Mouse (Mus musculus): ENCODE data around the gene Sugp1. TPM values are rescaled to one million over a fixed set of nuclear protein-coding genes. Genes with fewer than 3 reads are reported as not detected.
A peak's percentile ranks its signal among the peaks of the same experiment; 100 is the strongest.

The Sugp1 gene
- 39.1 and 42.0 TPM in 2 replicates for polyA plus RNA-seq (2015; fragmentation: Nextera tagmentation; extraction: Ambion mirVana)

- Histone ChIP-seq H3K9ac (ENCODE audit: low read length) (peak within 1 kb of the TSS; percentile 93), H3K27me3 (ENCODE audit: control insufficient read depth, insufficient read depth, low read length) (no peaks in the 10 kb centered on the region), H3K4me3 (replicated peaks; ENCODE audit: low read length) (peak within 1 kb of the TSS; percentile 99), H3K36me3 (ENCODE audit: control insufficient read depth, insufficient read depth, low read length) (0 out of 2 replicates have a peak, but pooled peaks cover 3% of the 10 kb centered on the region), H3K9me3 (replicated peaks; ENCODE audit: control insufficient read depth, low read length) (no peaks in the 10 kb centered on the region), H3K27ac (ENCODE audit: low read length) (peak within 1 kb of the TSS; percentile 82), H3K4me1 (ENCODE audit: control insufficient read depth, insufficient read depth, low read length) (peaks cover 34% of the 10 kb centered on the region), H3K4me2 (ENCODE audit: low read depth, low read length) (peak within 1 kb of the TSS; percentile 97)
- under 1% methylated on average over 65 of the region's 65 CpGs for WGBS
- peak; percentile 96 for ATAC-seq (ENCODE audit: insufficient read depth, low FRiP score)
These were observed at the start of gene Sugp1, which contains the start of gene Mau2 for GRCm38 (mm10) chr8:70042583-70043455. TSS of gene Sugp1 (plus strand) at chr8:70042813. TSS of gene Mau2 (minus strand) at chr8:70042734.

GRCm38 (mm10) chr8:69995422-69995775 is 47.2 kb upstream of the Sugp1 start:
- Histone ChIP-seq H3K4me3 (replicated peaks; ENCODE audit: low read length) (peak overlapping the region; percentile 93), H3K27me3 (ENCODE audit: control insufficient read depth, insufficient read depth, low read length) (no peaks in the 10 kb centered on the region), H3K27ac (ENCODE audit: low read length) (peak overlapping the region; percentile 93), H3K4me2 (ENCODE audit: low read depth, low read length) (peak overlapping the region; percentile 91), H3K4me1 (ENCODE audit: control insufficient read depth, insufficient read depth, low read length) (peaks cover 5% of the 10 kb centered on the region), H3K9me3 (replicated peaks; ENCODE audit: control insufficient read depth, low read length) (no peaks in the 10 kb centered on the region), H3K9ac (ENCODE audit: low read length) (peak overlapping the region; percentile 88), H3K36me3 (ENCODE audit: control insufficient read depth, insufficient read depth, low read length) (no peaks in the 10 kb centered on the region)
- no peak for ATAC-seq (ENCODE audit: insufficient read depth, low FRiP score)
- WGBS: under 1% methylated on average over 7 of the region's 7 CpGs

GRCm38 (mm10) chr8:69995776-69996588 is 46.6 kb upstream of the Sugp1 start, which contains the start of gene Gatad2a:
TSS of gene Gatad2a (minus strand) at chr8:69996384.
- WGBS: under 1% methylated on average over 87 of the region's 87 CpGs
- no peaks in the 10 kb centered on the region for H3K27me3 ChIP-seq (ENCODE audit: control insufficient read depth, insufficient read depth, low read length)
- peak within 1 kb of the TSS; percentile 93 for H3K27ac ChIP-seq (ENCODE audit: low read length)
- peak; percentile 99 for ATAC-seq (ENCODE audit: insufficient read depth, low FRiP score)
- peak within 1 kb of the TSS; percentile 91 for H3K4me2 ChIP-seq (ENCODE audit: low read depth, low read length)
- peak within 1 kb of the TSS; percentile 88 for H3K9ac ChIP-seq (ENCODE audit: low read length)
- peak within 1 kb of the TSS; percentile 93 for H3K4me3 ChIP-seq (replicated peaks; ENCODE audit: low read length)
- H3K9me3 ChIP-seq (replicated peaks; ENCODE audit: control insufficient read depth, low read length): no peaks in the 10 kb centered on the region
- H3K4me1 ChIP-seq (ENCODE audit: control insufficient read depth, insufficient read depth, low read length): peaks cover 5% of the 10 kb centered on the region
- no peaks in the 10 kb centered on the region for H3K36me3 ChIP-seq (ENCODE audit: control insufficient read depth, insufficient read depth, low read length)

- no peak for ATAC-seq (ENCODE audit: insufficient read depth, low FRiP score)
- Histone ChIP-seq H3K4me1 (ENCODE audit: control insufficient read depth, insufficient read depth, low read length) (peaks cover 8% of the 10 kb centered on the region), H3K9me3 (replicated peaks; ENCODE audit: control insufficient read depth, low read length) (no peaks in the 10 kb centered on the region), H3K27ac (ENCODE audit: low read length) (peak overlapping the region; percentile 92), H3K36me3 (ENCODE audit: control insufficient read depth, insufficient read depth, low read length) (no peaks in the 10 kb centered on the region), H3K4me2 (ENCODE audit: low read depth, low read length) (peak overlapping the region; percentile 77), H3K9ac (ENCODE audit: low read length) (peak overlapping the region; percentile 80), H3K27me3 (ENCODE audit: control insufficient read depth, insufficient read depth, low read length) (no peaks in the 10 kb centered on the region), H3K4me3 (replicated peaks; ENCODE audit: low read length) (peak overlapping the region; percentile 61)
- WGBS: 2% methylated on average over 35 of the region's 35 CpGs
These were observed 45.9 kb upstream of the Sugp1 start for GRCm38 (mm10) chr8:69996589-69997285.

GRCm38 (mm10) chr8:69998706-69999105 is 43.9 kb upstream of the Sugp1 start:
- H3K9me3 ChIP-seq (replicated peaks; ENCODE audit: control insufficient read depth, low read length): no peaks in the 10 kb centered on the region
- ATAC-seq (ENCODE audit: insufficient read depth, low FRiP score): no peak
- H3K27me3 ChIP-seq (ENCODE audit: control insufficient read depth, insufficient read depth, low read length): no peaks in the 10 kb centered on the region
- WGBS: 85% methylated on average over 3 of the region's 3 CpGs
- no peak overlapping the region for H3K27ac ChIP-seq (ENCODE audit: low read length)
- peaks cover 9% of the 10 kb centered on the region for H3K4me1 ChIP-seq (ENCODE audit: control insufficient read depth, insufficient read depth, low read length)
- H3K4me3 ChIP-seq (replicated peaks; ENCODE audit: low read length): no peak overlapping the region
- H3K9ac ChIP-seq (ENCODE audit: low read length): no peak overlapping the region
- H3K4me2 ChIP-seq (ENCODE audit: low read depth, low read length): no peak overlapping the region
- H3K36me3 ChIP-seq (ENCODE audit: control insufficient read depth, insufficient read depth, low read length): no peaks in the 10 kb centered on the region

- Histone ChIP-seq H3K4me3 (replicated peaks; ENCODE audit: low read length) (no peak overlapping the region), H3K9ac (ENCODE audit: low read length) (no peak overlapping the region), H3K36me3 (ENCODE audit: control insufficient read depth, insufficient read depth, low read length) (no peaks in the 10 kb centered on the region), H3K9me3 (replicated peaks; ENCODE audit: control insufficient read depth, low read length) (no peaks in the 10 kb centered on the region), H3K4me1 (ENCODE audit: control insufficient read depth, insufficient read depth, low read length) (peaks cover 9% of the 10 kb centered on the region), H3K27ac (ENCODE audit: low read length) (no peak overlapping the region), H3K27me3 (ENCODE audit: control insufficient read depth, insufficient read depth, low read length) (no peaks in the 10 kb centered on the region), H3K4me2 (ENCODE audit: low read depth, low read length) (no peak overlapping the region)
- WGBS: 87% methylated on average over 4 of the region's 4 CpGs
- no peak for ATAC-seq (ENCODE audit: insufficient read depth, low FRiP score)
These were observed 43.4 kb upstream of the Sugp1 start for GRCm38 (mm10) chr8:69999236-69999635.

GRCm38 (mm10) chr8:70000226-70000625 is 42.4 kb upstream of the Sugp1 start:
- Histone ChIP-seq H3K27ac (ENCODE audit: low read length) (no peak overlapping the region), H3K9me3 (replicated peaks; ENCODE audit: control insufficient read depth, low read length) (no peaks in the 10 kb centered on the region), H3K27me3 (ENCODE audit: control insufficient read depth, insufficient read depth, low read length) (no peaks in the 10 kb centered on the region), H3K9ac (ENCODE audit: low read length) (no peak overlapping the region), H3K36me3 (ENCODE audit: control insufficient read depth, insufficient read depth, low read length) (no peaks in the 10 kb centered on the region), H3K4me1 (ENCODE audit: control insufficient read depth, insufficient read depth, low read length) (peaks cover 5% of the 10 kb centered on the region; the same call in 1 of the 2 replicates), H3K4me2 (ENCODE audit: low read depth, low read length) (no peak overlapping the region), H3K4me3 (replicated peaks; ENCODE audit: low read length) (no peak overlapping the region)
- WGBS: 65% methylated on average over 2 of the region's 2 CpGs
- ATAC-seq (ENCODE audit: insufficient read depth, low FRiP score): no peak

GRCm38 (mm10) chr8:70001176-70001891 is 41.3 kb upstream of the Sugp1 start:
- Histone ChIP-seq H3K9me3 (replicated peaks; ENCODE audit: control insufficient read depth, low read length) (no peaks in the 10 kb centered on the region), H3K27me3 (ENCODE audit: control insufficient read depth, insufficient read depth, low read length) (no peaks in the 10 kb centered on the region), H3K27ac (ENCODE audit: low read length) (peak overlapping the region; percentile 96), H3K4me2 (ENCODE audit: low read depth, low read length) (peak overlapping the region; percentile 70), H3K9ac (ENCODE audit: low read length) (peak overlapping the region; percentile 72), H3K4me1 (ENCODE audit: control insufficient read depth, insufficient read depth, low read length) (0 out of 2 replicates have a peak, but pooled peaks cover 4% of the 10 kb centered on the region), H3K36me3 (ENCODE audit: control insufficient read depth, insufficient read depth, low read length) (no peaks in the 10 kb centered on the region), H3K4me3 (replicated peaks; ENCODE audit: low read length) (peak overlapping the region; percentile 41)
- peak; percentile 56 for ATAC-seq (ENCODE audit: insufficient read depth, low FRiP score)
- WGBS: 2% methylated on average over 16 of the region's 16 CpGs

Measured in stomach, embryonic 16.5 days (tissue).